Mouse (Mus musculus): ENCODE results near the gene Trio.

- TF ChIP-seq CTCF (IDR thresholded peaks at IDR 0.05; ENCODE audit: low read depth) (no peak), EP300 (optimal IDR thresholded peaks at IDR 0.05) (no peak)
Measured at GRCm38 (mm10) chr15:27875753-27876152, 149.9 kb downstream of the Trio start.

All from stomach, postnatal 0 days (tissue).